Mouse (Mus musculus) neural tube, embryonic 15.5 days (tissue): ENCODE results near the gene Tmem164. TPM values are rescaled to one million over a fixed set of nuclear protein-coding genes. Genes with fewer than 3 reads are reported as not detected.

Experiments
- ATAC-seq: fragments of 200-750 bp; cut with Nextera tagmentation; 2 replicates; pipeline ENCODE4 v1.8.0; 2017; ENCODE audit warnings: mild to moderate bottlenecking, moderate TSS enrichment, moderate library complexity; ENCODE audit not compliant: low FRiP score
- H3K27ac ChIP-seq: fragments of 300-500 bp; sonication (generic); replicated peaks from 2 replicates; pipeline ENCODE4 v1.5.1; 2015; ENCODE audit warnings: mild to moderate bottlenecking, inconsistent platforms
- H3K27me3 ChIP-seq: fragments of 300-500 bp; sonication (generic); replicated peaks from 2 replicates; pipeline ENCODE4 v1.6.1; 2015; ENCODE audit warnings: inconsistent platforms
- H3K36me3 ChIP-seq: fragments of 300-500 bp; sonication (generic); 2 replicates; pipeline ENCODE4 v1.6.1; 2015; ENCODE audit warnings: inconsistent platforms
- H3K4me1 ChIP-seq: fragments of 300-500 bp; sonication (generic); 2 replicates; pipeline ENCODE4 v1.6.1; 2015; ENCODE audit warnings: inconsistent platforms
- H3K4me2 ChIP-seq: fragments of 300-500 bp; sonication (generic); 2 replicates; pipeline ENCODE4 v1.6.1; 2015; ENCODE audit warnings: inconsistent platforms, mild to moderate bottlenecking, moderate library complexity
- H3K4me3 ChIP-seq: fragments of 300-500 bp; sonication (generic); replicated peaks from 2 replicates; pipeline ENCODE4 v1.5.1; 2015; ENCODE audit warnings: mild to moderate bottlenecking, inconsistent platforms
- H3K9ac ChIP-seq: fragments of 300-500 bp; sonication (generic); replicated peaks from 2 replicates; pipeline ENCODE4 v1.6.1; 2015; ENCODE audit warnings: mild to moderate bottlenecking, inconsistent platforms
- H3K9me3 ChIP-seq: fragments of 300-500 bp; sonication (generic); replicated peaks from 2 replicates; pipeline ENCODE4 v1.6.1; 2016; ENCODE audit warnings: inconsistent platforms
- WGBS: fragments of 180-500 bp; shearing (Covaris S2); methylation state at CpG from one replicate; pipeline ENCODE4 v1.1.7; 2015; ENCODE audit warnings: mixed read lengths; 5-methylcytosine and 5-hydroxymethylcytosine counted together
- microRNA counts: library from miRNA; unstranded; fragments of <30 nt; microRNA quantifications from one replicate; lab custom pipeline; 2016
- microRNA-seq: library from miRNA; unstranded; fragments of <30 nt; microRNA quantifications from one replicate; pipeline ENCODE4, GENCODE M21; 2017
- polyA plus RNA-seq: library from polyadenylated mRNA; unstranded; fragments of >200 nt; fragmentation: Nextera tagmentation; extraction: Ambion mirVana; gene quantifications from 2 replicates; pipeline ENCODE4 v1.2.1, GENCODE M21; 2015

Gene Tmem164
- polyA plus RNA-seq, 1 experiment from 2014 or later: 24.4 TPM

- H3K27ac ChIP-seq: no peak overlapping the region
- no peaks in the 10 kb centered on the region for H3K4me1 ChIP-seq
- peaks cover 7% of the 10 kb centered on the region for H3K27me3 ChIP-seq
- H3K4me3 ChIP-seq: no peak overlapping the region
- H3K4me2 ChIP-seq: no peak overlapping the region
- WGBS: 88% methylated on average over 7 of the region's 7 CpGs
- no peaks in the 10 kb centered on the region for H3K9me3 ChIP-seq
- H3K36me3 ChIP-seq: no peaks in the 10 kb centered on the region
- H3K9ac ChIP-seq: no peak overlapping the region
- no peak for ATAC-seq
These were observed 204.8 kb downstream of the Tmem164 start for GRCm38 (mm10) chrX:142885962-142886361.

MicroRNAs encoded within 50 kb of the gene (microRNA counts, 519-probe panel; counts per million panel counts)
- microRNA mmu-miR-652 (lab: Ali Mortazavi, UCI): 2,580 counts per million, percentile 60 among the panel's probes with 10 or more counts

Small RNA genes within 50 kb of the gene (microRNA-seq; reads per million reads assigned to microRNA genes)
- 3,347 reads per million, percentile 90 among the genes with 10 or more reads in this experiment for gene Mir652
